Mouse (Mus musculus): ENCODE data around the gene Ube2h. TPM values are rescaled to one million over a fixed set of nuclear protein-coding genes. Genes with fewer than 3 reads are reported as not detected.

Gene Ube2h
- polyA plus RNA-seq, 1 experiment from 2014 or later, result 42.3 TPM

DNA sequence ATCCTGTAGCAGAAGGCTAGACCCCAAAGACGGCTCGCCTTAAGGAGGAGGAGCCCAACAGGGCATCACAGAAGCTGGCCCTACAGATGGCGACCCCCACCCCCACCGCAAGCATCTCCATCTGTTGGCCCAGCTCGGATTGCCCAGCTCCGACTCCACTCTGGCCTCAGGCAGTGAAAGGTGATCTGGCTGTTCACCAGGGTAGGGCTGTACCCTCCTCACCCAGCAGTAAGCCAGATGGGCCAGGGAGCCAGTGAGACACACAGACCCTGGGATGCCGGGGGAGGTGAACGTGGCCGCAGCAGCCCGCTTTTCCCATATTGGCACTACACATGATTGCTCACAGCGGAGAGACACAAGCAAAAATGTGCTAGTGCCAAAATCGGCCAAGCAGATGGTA is 135.2 kb downstream of the Ube2h start:
- Histone ChIP-seq H3K36me3 (ENCODE audit: insufficient read depth) (no peaks in the 10 kb centered on the region), H3K4me1 (ENCODE audit: insufficient read depth) (no peaks in the 10 kb centered on the region), H3K27ac (ENCODE audit: low read depth) (no peak overlapping the region), H3K27me3 (ENCODE audit: insufficient read depth, low read length) (peaks cover 47% of the 10 kb centered on the region), H3K9ac (no peak overlapping the region), H3K9me3 (ENCODE audit: low read depth, low read length) (no peaks in the 10 kb centered on the region), H3K4me2 (no peak overlapping the region), H3K4me3 (ENCODE audit: low read depth, low read length) (no peak overlapping the region)
- WGBS, result 64% methylated on average over 12 of the region's 12 CpGs
- no peak for DNase-seq
- no peak for TF ChIP-seq CTCF (IDR thresholded peaks at IDR 0.05; ENCODE audit: low read depth)
- ATAC-seq (ENCODE audit: insufficient read depth), result no peak

DNA sequence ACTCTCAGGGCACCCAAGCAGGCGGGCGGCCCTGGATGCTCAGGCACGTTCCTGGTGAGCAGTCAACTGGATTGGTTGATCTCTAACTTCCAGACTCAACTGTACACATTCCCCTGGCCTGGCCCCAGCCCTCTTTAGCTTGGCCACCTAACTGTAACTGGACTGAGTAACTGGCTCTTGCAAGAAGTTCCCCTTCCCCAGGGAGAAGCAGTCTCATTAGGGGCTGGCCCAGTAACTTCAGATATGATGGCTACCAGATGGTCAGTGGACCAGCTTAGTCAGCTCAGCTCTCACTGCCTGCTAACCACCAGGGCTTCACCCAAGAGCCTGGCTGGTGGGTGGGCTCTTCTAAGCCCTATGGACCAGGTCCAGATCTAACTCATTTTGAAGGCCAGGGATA is 136.1 kb downstream of the Ube2h start:
- H3K36me3 ChIP-seq (ENCODE audit: insufficient read depth), result no peaks in the 10 kb centered on the region
- no peak for ATAC-seq (ENCODE audit: insufficient read depth)
- no peak overlapping the region for H3K4me2 ChIP-seq
- DNase-seq, result peak; percentile 50
- H3K9me3 ChIP-seq (ENCODE audit: low read depth, low read length), result no peaks in the 10 kb centered on the region
- no peak overlapping the region for H3K4me3 ChIP-seq (ENCODE audit: low read depth, low read length)
- no peaks in the 10 kb centered on the region for H3K4me1 ChIP-seq (ENCODE audit: insufficient read depth)
- peaks cover 39% of the 10 kb centered on the region for H3K27me3 ChIP-seq (ENCODE audit: insufficient read depth, low read length)
- H3K9ac ChIP-seq, result no peak overlapping the region
- no peak for TF ChIP-seq CTCF (IDR thresholded peaks at IDR 0.05; ENCODE audit: low read depth)
- no peak overlapping the region for H3K27ac ChIP-seq (ENCODE audit: low read depth)
- 78% methylated on average over 3 of the region's 3 CpGs for WGBS

DNA sequence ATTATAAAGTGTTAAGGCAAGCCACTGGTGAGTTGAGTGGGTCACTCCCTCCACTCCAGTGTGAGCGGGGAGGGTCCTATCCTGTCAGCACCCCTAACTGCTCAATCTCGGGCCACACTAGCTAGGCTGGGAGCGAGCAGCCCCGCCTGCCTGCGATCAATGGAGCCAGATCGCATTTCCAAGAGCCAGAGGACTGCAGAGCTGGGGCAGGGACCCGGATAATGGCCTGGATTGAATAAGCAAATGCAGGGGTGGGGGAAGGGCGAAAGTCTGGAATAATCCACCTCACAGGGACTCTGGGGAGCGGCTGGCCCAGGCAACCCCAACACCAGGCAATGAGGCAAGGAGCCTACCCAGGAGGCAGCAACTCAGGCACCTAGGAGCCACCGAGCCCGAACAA is 137.1 kb downstream of the Ube2h start:
- no peak for TF ChIP-seq CTCF (IDR thresholded peaks at IDR 0.05; ENCODE audit: low read depth)
- DNase-seq, result no peak
- no peak overlapping the region for H3K27ac ChIP-seq (ENCODE audit: low read depth)
- H3K4me3 ChIP-seq (ENCODE audit: low read depth, low read length), result no peak overlapping the region
- no peaks in the 10 kb centered on the region for H3K36me3 ChIP-seq (ENCODE audit: insufficient read depth)
- H3K9ac ChIP-seq, result no peak overlapping the region
- H3K4me2 ChIP-seq, result no peak overlapping the region
- 35% methylated on average over 11 of the region's 11 CpGs for WGBS
- H3K9me3 ChIP-seq (ENCODE audit: low read depth, low read length), result no peaks in the 10 kb centered on the region
- peaks cover 28% of the 10 kb centered on the region for H3K27me3 ChIP-seq (ENCODE audit: insufficient read depth, low read length)
- ATAC-seq (ENCODE audit: insufficient read depth), result no peak
- no peaks in the 10 kb centered on the region for H3K4me1 ChIP-seq (ENCODE audit: insufficient read depth)

DNA sequence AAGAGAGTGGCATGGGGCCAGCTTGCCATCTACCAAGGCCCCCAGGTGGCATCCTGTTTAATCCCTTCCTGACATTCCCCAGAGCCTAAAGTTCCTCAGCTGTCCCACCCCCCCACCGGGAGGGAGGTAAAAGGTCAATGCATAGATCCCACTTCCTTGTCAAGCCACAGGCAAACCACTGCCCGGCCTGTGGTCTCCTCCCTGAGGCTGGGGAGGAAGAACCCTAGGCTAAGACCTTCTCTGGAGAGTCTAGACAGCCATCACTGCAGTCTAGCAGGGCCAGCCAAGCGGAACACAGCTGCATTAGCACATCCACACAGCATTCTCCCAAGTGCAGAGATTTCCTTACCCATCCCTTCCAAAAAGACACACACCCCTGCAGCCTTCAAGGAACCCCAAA is 138.0 kb downstream of the Ube2h start:
- Histone ChIP-seq H3K9ac (no peak overlapping the region), H3K27ac (ENCODE audit: low read depth) (no peak overlapping the region), H3K4me1 (ENCODE audit: insufficient read depth) (no peaks in the 10 kb centered on the region), H3K4me3 (ENCODE audit: low read depth, low read length) (no peak overlapping the region), H3K4me2 (no peak overlapping the region), H3K9me3 (ENCODE audit: low read depth, low read length) (no peaks in the 10 kb centered on the region), H3K27me3 (ENCODE audit: insufficient read depth, low read length) (peaks cover 19% of the 10 kb centered on the region), H3K36me3 (ENCODE audit: insufficient read depth) (no peaks in the 10 kb centered on the region)
- DNase-seq (no peak), ATAC-seq (ENCODE audit: insufficient read depth) (no peak)
- WGBS, result 46% methylated on average over 3 of the region's 3 CpGs
- no peak for TF ChIP-seq CTCF (IDR thresholded peaks at IDR 0.05; ENCODE audit: low read depth)

DNA sequence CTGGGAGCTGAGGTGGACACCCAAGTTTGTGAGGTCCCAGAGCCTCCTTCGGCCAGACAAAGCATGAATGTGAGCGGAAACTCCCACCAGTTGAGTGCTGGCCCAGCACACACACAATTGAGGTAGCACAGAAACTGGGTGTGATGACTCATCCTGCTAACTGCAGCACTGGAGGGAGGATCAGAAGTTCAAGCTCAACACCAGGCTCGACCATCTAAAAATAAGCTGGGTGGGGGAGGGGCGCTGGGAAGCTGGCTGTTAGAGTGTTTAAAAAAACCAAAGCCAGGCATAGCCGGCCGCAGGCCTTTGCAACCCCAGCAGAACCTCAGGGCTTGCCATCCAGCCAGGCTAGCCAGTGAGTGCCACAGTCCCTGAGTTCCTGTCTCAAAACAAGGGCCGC is 142.2 kb downstream of the Ube2h start:
- Histone ChIP-seq H3K4me1 (ENCODE audit: insufficient read depth) (no peaks in the 10 kb centered on the region), H3K27me3 (ENCODE audit: insufficient read depth, low read length) (no peaks in the 10 kb centered on the region), H3K9ac (no peak overlapping the region), H3K27ac (ENCODE audit: low read depth) (no peak overlapping the region), H3K4me3 (ENCODE audit: low read depth, low read length) (no peak overlapping the region), H3K36me3 (ENCODE audit: insufficient read depth) (no peaks in the 10 kb centered on the region), H3K9me3 (ENCODE audit: low read depth, low read length) (no peaks in the 10 kb centered on the region), H3K4me2 (no peak overlapping the region)
- no peak for TF ChIP-seq CTCF (IDR thresholded peaks at IDR 0.05; ENCODE audit: low read depth)
- 41% methylated on average over 7 of the region's 7 CpGs for WGBS
- ATAC-seq (ENCODE audit: insufficient read depth) (0 out of 2 replicates have a peak, but pooled peaks have one; percentile 21), DNase-seq (peak; percentile 27)

DNA sequence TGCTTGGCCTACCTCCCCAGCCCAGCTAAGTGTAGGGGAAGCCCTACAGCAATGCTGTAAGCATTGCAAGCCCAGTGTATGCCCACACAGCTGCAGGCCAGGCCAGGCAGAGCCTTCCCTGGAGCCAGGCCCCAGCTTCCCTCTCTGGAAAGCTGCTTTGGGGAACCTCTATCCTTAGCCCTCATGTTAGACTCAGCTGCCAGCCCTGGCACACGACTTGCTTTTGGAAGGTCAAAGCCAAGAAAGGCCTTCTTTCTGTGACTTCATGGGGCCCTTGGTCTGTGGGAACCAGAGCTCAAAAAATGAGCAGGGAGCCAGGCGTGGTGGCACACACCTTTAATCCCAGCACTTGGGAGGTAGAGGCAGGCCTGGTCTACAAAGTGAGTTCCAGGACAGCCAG is 142.7 kb downstream of the Ube2h start:
- 68% methylated on average over 2 of the region's 2 CpGs for WGBS

More for the DNA sequence above, 142.7 kb downstream of the Ube2h start:
- no peak for ATAC-seq (ENCODE audit: insufficient read depth)
- Histone ChIP-seq H3K4me2 (no peak overlapping the region), H3K27me3 (ENCODE audit: insufficient read depth, low read length) (no peaks in the 10 kb centered on the region), H3K4me3 (ENCODE audit: low read depth, low read length) (no peak overlapping the region), H3K4me1 (ENCODE audit: insufficient read depth) (no peaks in the 10 kb centered on the region), H3K27ac (ENCODE audit: low read depth) (no peak overlapping the region), H3K9ac (no peak overlapping the region), H3K36me3 (ENCODE audit: insufficient read depth) (no peaks in the 10 kb centered on the region), H3K9me3 (ENCODE audit: low read depth, low read length) (no peaks in the 10 kb centered on the region)
- TF ChIP-seq CTCF (IDR thresholded peaks at IDR 0.05; ENCODE audit: low read depth), result no peak
- no peak for DNase-seq

MicroRNA genes within 50 kb of the gene (microRNA counts, 519-probe panel; counts per million panel counts)
- microRNA mmu-miR-182 (2,346 counts per million, percentile 38 among the panel's probes with 10 or more counts), microRNA mmu-miR-183 (3,420 counts per million, percentile 70 among the panel's probes with 10 or more counts), microRNA mmu-miR-96 (4,014 counts per million, percentile 83 among the panel's probes with 10 or more counts)

Small RNAs within 50 kb of the gene (microRNA-seq; reads per million reads assigned to microRNA genes)
- gene Mir182 (ENCODE audit: borderline number of aligned reads), result 6,169 reads per million, percentile 90 among the genes with 10 or more reads in this experiment
- 3,511 reads per million, percentile 85 among the genes with 10 or more reads in this experiment for gene Mir183 (ENCODE audit: borderline number of aligned reads)
- 1,763 reads per million, percentile 78 among the genes with 10 or more reads in this experiment for gene Mir96 (ENCODE audit: borderline number of aligned reads)

Other genes starting within 250 kb of the Ube2h start
- gene Zc3hc1, start 86.5 kb upstream of the Ube2h start, polyA plus RNA-seq (2014; fragmentation: Nextera tagmentation; extraction: Ambion mirVana), result 66.8 and 66.9 TPM in 2 replicates
- 32.6 and 33.9 TPM in 2 replicates for gene Klhdc10, start 97.3 kb upstream of the Ube2h start, polyA plus RNA-seq (2014; fragmentation: Nextera tagmentation; extraction: Ambion mirVana)
- 43.5 and 44.7 TPM in 2 replicates for gene Tmem209, start 205.2 kb upstream of the Ube2h start, polyA plus RNA-seq (2014; fragmentation: Nextera tagmentation; extraction: Ambion mirVana)
- 0.16 and 0.49 TPM in 2 replicates for gene Ssmem1, start 205.3 kb upstream of the Ube2h start, polyA plus RNA-seq (2014; fragmentation: Nextera tagmentation; extraction: Ambion mirVana)
- 7.2 and 7.8 TPM in 2 replicates for gene Cpa2, start 237.0 kb upstream of the Ube2h start, polyA plus RNA-seq (2014; fragmentation: Nextera tagmentation; extraction: Ambion mirVana)

Data from lung, embryonic 14.5 days (tissue).